Mouse (Mus musculus): Measurements from ENCODE around the gene Snhg11. TPM values are rescaled to one million over a fixed set of nuclear protein-coding genes. Genes with fewer than 3 reads are reported as not detected.

Snhg11 gene
- 0.07 TPM for polyA plus RNA-seq (2017; shearing (Covaris generic))

GRCm38 (mm10) chr2:158375443-158376122 is at the start of gene Snhg11:
Gene Snhg11, plus strand, starts transcription at chr2:158375638.

GRCm38 (mm10) chr2:158409595-158410021 is 34.2 kb downstream of the Snhg11 start, which contains the start of gene Ralgapb:
Gene Ralgapb, plus strand, starts transcription at chr2:158409848.

Other genes with a start within 250 kb of the Snhg11 start
- gene Tgm2, start 229.2 kb upstream of the Snhg11 start, polyA plus RNA-seq (2017; shearing (Covaris generic)), result 0.36 TPM
- gene D630003M21Rik, start 146.4 kb upstream of the Snhg11 start, polyA plus RNA-seq (2017; shearing (Covaris generic)), result not detected
- gene Bpi, start 117.5 kb upstream of the Snhg11 start, polyA plus RNA-seq (2017; shearing (Covaris generic)), result not detected
- gene Lbp, start 69.1 kb upstream of the Snhg11 start, polyA plus RNA-seq (2017; shearing (Covaris generic)), result 3.7 TPM
- gene Ralgapb, start 34.2 kb downstream of the Snhg11 start, polyA plus RNA-seq (2017; shearing (Covaris generic)), result 47.3 TPM
- not detected for gene Adig, start 127.0 kb downstream of the Snhg11 start, polyA plus RNA-seq (2017; shearing (Covaris generic))
- not detected for gene Arhgap40, start 137.2 kb downstream of the Snhg11 start, polyA plus RNA-seq (2017; shearing (Covaris generic))
- not detected for gene Slc32a1, start 235.1 kb downstream of the Snhg11 start, polyA plus RNA-seq (2017; shearing (Covaris generic))
- 79.7 TPM for gene Actr5, start 249.2 kb downstream of the Snhg11 start, polyA plus RNA-seq (2017; shearing (Covaris generic))